Mouse (Mus musculus): Measurements from ENCODE around the gene H2-DMa. TPM values are rescaled to one million over a fixed set of nuclear protein-coding genes. Genes with fewer than 3 reads are reported as not detected.

H2-DMa gene
- total and polyA plus RNA-seq, 2 experiments from 2014 or later, result 4.2 to 7.2 TPM

- Histone ChIP-seq H3K4me3 (ENCODE audit: low read depth, low read length) (peak within 1 kb of the TSS; percentile 1; the same call in 1 of the 2 replicates), H3K4me2 (ENCODE audit: low read depth, low read length) (peak within 1 kb of the TSS; percentile 3; the same call in 1 of the 2 replicates), H3K9me3 (replicated peaks; ENCODE audit: control insufficient read depth, low read length) (no peaks in the 10 kb centered on the region), H3K27me3 (ENCODE audit: control insufficient read depth, insufficient read depth, low read length) (peaks cover 6% of the 10 kb centered on the region; the same call in 1 of the 2 replicates), H3K4me1 (ENCODE audit: control insufficient read depth, insufficient read depth) (no peaks in the 10 kb centered on the region), H3K9ac (replicated peaks; ENCODE audit: low read depth, low read length) (no peak within 1 kb of the TSS), H3K27ac (ENCODE audit: low read depth) (no peak within 1 kb of the TSS), H3K36me3 (replicated peaks; ENCODE audit: control insufficient read depth, insufficient read depth, low read length) (no peaks in the 10 kb centered on the region)
- 36% methylated on average over 11 of the region's 11 CpGs for WGBS
- DNase-seq (ENCODE audit: low spot score) (no peak), ATAC-seq (ENCODE audit: insufficient read depth, low read depth) (no peak)
- TF ChIP-seq EP300 (IDR thresholded peaks at IDR 0.05; ENCODE audit: low read depth) (no peak), CTCF (IDR thresholded peaks at IDR 0.05; ENCODE audit: low read depth) (no peak)
Measured at GRCm38 (mm10) chr17:34092197-34092875, 27.0 kb upstream of the H2-DMa start, which contains the start of gene H2-Oa. Gene H2-Oa (plus strand): TSS chr17:34092340.

DNA sequence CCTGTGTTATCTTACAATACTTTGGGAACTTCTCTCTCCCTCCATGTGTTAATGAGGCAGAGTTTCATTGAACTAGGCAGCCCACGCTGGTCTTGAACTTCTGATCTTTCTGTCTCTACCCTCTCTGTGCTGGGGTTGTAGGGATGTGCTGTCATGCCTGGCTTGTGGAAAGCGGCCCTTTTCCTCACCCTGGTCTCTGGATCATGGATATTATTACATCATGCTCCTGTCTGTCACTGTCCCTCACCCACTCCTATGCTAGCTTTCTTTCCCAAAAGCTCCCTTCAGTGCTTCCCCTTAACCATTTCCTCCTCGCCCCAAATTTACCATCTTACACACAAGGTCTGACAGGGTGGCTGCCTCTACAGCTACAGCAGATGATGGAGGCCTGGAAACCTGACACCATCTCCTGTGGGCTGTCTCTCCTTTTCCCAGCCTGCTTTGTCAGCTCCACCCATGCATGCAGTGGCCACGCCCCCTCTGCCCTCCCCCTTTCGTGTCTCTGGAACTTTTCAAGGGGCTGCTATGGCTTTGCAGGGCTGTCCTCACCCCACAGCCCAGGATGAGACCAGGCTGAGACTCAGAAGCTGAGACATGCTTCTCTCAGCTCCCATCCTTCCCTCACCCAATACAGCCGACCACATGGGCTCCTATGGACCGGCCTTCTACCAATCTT is 26.0 kb upstream of the H2-DMa start:
- WGBS, result 26% methylated on average over 7 of the region's 7 CpGs
- H3K4me3 ChIP-seq (ENCODE audit: low read depth, low read length), result no peak overlapping the region
- TF ChIP-seq EP300 (IDR thresholded peaks at IDR 0.05; ENCODE audit: low read depth) (no peak), CTCF (IDR thresholded peaks at IDR 0.05; ENCODE audit: low read depth) (no peak)
- peaks cover 6% of the 10 kb centered on the region; the same call in 1 of the 2 replicates for H3K27me3 ChIP-seq (ENCODE audit: control insufficient read depth, insufficient read depth, low read length)
- H3K4me2 ChIP-seq (ENCODE audit: low read depth, low read length), result no peak overlapping the region
- no peaks in the 10 kb centered on the region for H3K9me3 ChIP-seq (replicated peaks; ENCODE audit: control insufficient read depth, low read length)
- H3K9ac ChIP-seq (replicated peaks; ENCODE audit: low read depth, low read length), result no peak overlapping the region
- H3K27ac ChIP-seq (ENCODE audit: low read depth), result no peak overlapping the region
- ATAC-seq (ENCODE audit: insufficient read depth, low read depth), result no peak
- DNase-seq (ENCODE audit: low spot score), result no peak
- no peaks in the 10 kb centered on the region for H3K4me1 ChIP-seq (ENCODE audit: control insufficient read depth, insufficient read depth)
- no peaks in the 10 kb centered on the region for H3K36me3 ChIP-seq (replicated peaks; ENCODE audit: control insufficient read depth, insufficient read depth, low read length)

DNA sequence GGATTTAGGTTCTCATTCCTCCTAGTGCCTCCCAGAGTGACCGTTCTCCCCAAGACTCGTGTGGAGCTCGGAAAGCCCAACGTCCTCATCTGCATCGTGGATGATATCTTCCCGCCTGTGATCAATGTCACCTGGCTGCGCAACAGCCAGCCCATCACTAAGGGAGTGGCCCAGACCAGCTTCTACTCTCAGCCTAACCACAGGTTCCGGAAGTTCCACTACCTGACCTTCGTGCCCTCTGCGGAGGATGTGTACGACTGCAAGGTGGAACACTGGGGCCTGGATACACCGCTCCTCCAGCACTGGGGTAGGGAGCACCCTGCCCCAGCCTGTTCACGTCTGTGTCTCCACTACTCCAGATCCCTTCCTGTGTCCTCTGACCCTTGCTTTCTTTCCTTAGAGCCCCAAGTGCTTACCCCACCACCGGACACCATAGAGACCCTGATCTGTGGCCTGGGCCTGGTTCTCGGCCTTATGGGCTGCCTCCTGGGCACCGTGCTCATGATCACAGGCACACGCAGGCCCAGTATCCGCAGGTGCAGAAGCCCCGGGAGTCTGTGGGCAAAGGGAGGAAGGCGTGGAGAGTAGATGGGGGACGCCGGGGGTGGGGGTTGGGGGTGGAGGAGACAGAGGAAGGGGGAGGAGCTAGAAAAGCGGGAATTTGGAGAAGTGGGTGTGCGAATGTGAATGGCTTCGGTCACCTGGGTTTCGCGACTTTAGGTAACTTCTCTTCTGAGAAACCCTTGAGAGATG is 24.9 kb upstream of the H2-DMa start:
- peaks cover 6% of the 10 kb centered on the region; the same call in 1 of the 2 replicates for H3K27me3 ChIP-seq (ENCODE audit: control insufficient read depth, insufficient read depth, low read length)
- H3K9me3 ChIP-seq (replicated peaks; ENCODE audit: control insufficient read depth, low read length), result no peaks in the 10 kb centered on the region
- H3K9ac ChIP-seq (replicated peaks; ENCODE audit: low read depth, low read length), result no peak overlapping the region
- H3K4me2 ChIP-seq (ENCODE audit: low read depth, low read length), result no peak overlapping the region
- DNase-seq (ENCODE audit: low spot score), result no peak
- H3K27ac ChIP-seq (ENCODE audit: low read depth), result no peak overlapping the region
- TF ChIP-seq EP300 (IDR thresholded peaks at IDR 0.05; ENCODE audit: low read depth) (no peak), CTCF (IDR thresholded peaks at IDR 0.05; ENCODE audit: low read depth) (no peak)
- no peak overlapping the region for H3K4me3 ChIP-seq (ENCODE audit: low read depth, low read length)
- H3K36me3 ChIP-seq (replicated peaks; ENCODE audit: control insufficient read depth, insufficient read depth, low read length), result no peaks in the 10 kb centered on the region
- H3K4me1 ChIP-seq (ENCODE audit: control insufficient read depth, insufficient read depth), result peaks cover 3% of the 10 kb centered on the region; the same call in 1 of the 2 replicates
- no peak for ATAC-seq (ENCODE audit: insufficient read depth, low read depth)
- 80% methylated on average over 27 of the region's 27 CpGs for WGBS

DNA sequence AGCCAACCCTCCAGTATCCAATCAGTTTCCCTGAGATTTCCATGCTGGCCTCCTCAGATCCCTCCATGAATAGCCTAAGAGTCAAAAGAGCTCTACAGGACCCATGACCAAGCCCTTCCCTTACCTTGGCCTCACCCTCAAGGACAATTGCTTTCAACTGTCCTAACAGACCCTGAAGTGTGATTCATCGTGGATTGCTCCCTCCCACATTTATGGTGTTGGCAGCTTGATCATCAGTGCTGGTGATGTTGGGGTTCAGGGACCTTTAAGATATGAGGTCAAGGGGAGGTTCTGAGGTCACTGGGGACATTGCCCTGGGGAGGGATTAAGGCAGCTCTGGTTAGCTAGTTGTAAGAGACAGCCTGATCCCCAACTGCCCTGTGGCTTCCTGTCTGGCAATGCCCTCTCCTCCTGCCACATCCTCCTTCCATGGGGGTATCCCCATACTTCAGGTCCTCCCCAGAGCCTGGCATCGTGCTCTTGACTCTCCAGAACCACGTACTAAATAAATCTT is 22.8 kb upstream of the H2-DMa start:
- H3K9me3 ChIP-seq (replicated peaks; ENCODE audit: control insufficient read depth, low read length), result no peaks in the 10 kb centered on the region
- H3K4me2 ChIP-seq (ENCODE audit: low read depth, low read length), result no peak overlapping the region
- peaks cover 3% of the 10 kb centered on the region; the same call in 1 of the 2 replicates for H3K4me1 ChIP-seq (ENCODE audit: control insufficient read depth, insufficient read depth)
- WGBS, result 60% methylated on average over 3 of the region's 3 CpGs
- no peaks in the 10 kb centered on the region for H3K36me3 ChIP-seq (replicated peaks; ENCODE audit: control insufficient read depth, insufficient read depth, low read length)
- H3K9ac ChIP-seq (replicated peaks; ENCODE audit: low read depth, low read length), result no peak overlapping the region
- ATAC-seq (ENCODE audit: insufficient read depth, low read depth) (no peak), DNase-seq (ENCODE audit: low spot score) (no peak)
- H3K27ac ChIP-seq (ENCODE audit: low read depth), result no peak overlapping the region
- H3K4me3 ChIP-seq (ENCODE audit: low read depth, low read length), result no peak overlapping the region
- peaks cover 6% of the 10 kb centered on the region; the same call in 1 of the 2 replicates for H3K27me3 ChIP-seq (ENCODE audit: control insufficient read depth, insufficient read depth, low read length)
- no peak for TF ChIP-seq EP300 (IDR thresholded peaks at IDR 0.05; ENCODE audit: low read depth)
- TF ChIP-seq CTCF (IDR thresholded peaks at IDR 0.05; ENCODE audit: low read depth), result no peak

DNA sequence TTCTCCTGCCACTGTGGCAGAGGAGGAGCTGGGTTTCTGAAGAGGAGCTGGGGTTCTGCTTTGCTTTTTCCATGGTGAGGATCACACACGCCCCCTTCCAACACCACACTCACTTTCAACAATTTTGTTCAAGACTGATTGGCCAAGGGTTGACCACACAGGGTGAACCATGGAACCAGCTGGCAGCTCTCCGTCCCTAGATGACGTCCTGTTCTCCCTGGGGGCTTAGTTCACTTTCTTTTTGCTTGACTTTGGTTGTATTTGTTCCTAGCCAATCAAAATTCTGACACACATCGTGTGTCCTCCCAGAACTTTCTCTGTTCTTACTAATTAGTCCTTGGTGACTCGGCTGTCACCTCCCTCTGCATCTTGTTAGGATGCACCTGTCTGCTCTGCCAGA is 22.1 kb upstream of the H2-DMa start:
- WGBS, result 64% methylated on average over 5 of the region's 5 CpGs
- TF ChIP-seq EP300 (IDR thresholded peaks at IDR 0.05; ENCODE audit: low read depth), result no peak
- TF ChIP-seq CTCF (IDR thresholded peaks at IDR 0.05; ENCODE audit: low read depth), result no peak
- no peak for DNase-seq (ENCODE audit: low spot score)

More for the DNA sequence above, 22.1 kb upstream of the H2-DMa start:
- Histone ChIP-seq H3K4me2 (ENCODE audit: low read depth, low read length) (no peak overlapping the region), H3K9me3 (replicated peaks; ENCODE audit: control insufficient read depth, low read length) (no peaks in the 10 kb centered on the region), H3K27ac (ENCODE audit: low read depth) (no peak overlapping the region), H3K4me1 (ENCODE audit: control insufficient read depth, insufficient read depth) (peaks cover 3% of the 10 kb centered on the region; the same call in 1 of the 2 replicates), H3K9ac (replicated peaks; ENCODE audit: low read depth, low read length) (no peak overlapping the region), H3K36me3 (replicated peaks; ENCODE audit: control insufficient read depth, insufficient read depth, low read length) (no peaks in the 10 kb centered on the region), H3K4me3 (ENCODE audit: low read depth, low read length) (no peak overlapping the region), H3K27me3 (ENCODE audit: control insufficient read depth, insufficient read depth, low read length) (peaks cover 6% of the 10 kb centered on the region; the same call in 1 of the 2 replicates)
- ATAC-seq (ENCODE audit: insufficient read depth, low read depth), result no peak
